ENCODE assay signal across 2 mouse cellular contexts in genomic region chr11:69318000-69318399, GRCm38 (mm10). TPM values are rescaled to one million over a fixed set of nuclear protein-coding genes. Genes with fewer than 3 reads are reported as not detected.
"Had no signal": no experiment of that assay in that cellular context is flagged by ENCODE, and none has a peak within 500 bp of the region (broad histone marks: within the 10 kb centered on the region; RNA-seq: fewer than 3 reads in every experiment).

No protein-coding gene starts in this region.

RNA-seq across cellular contexts. Expression of gene Kcnab3, which starts 8.1 kb away (rescaled TPM):
- total RNA-seq: granulocyte monocyte progenitor cell, adult 5-6 weeks had no signal
- polyA plus RNA-seq: erythroblast, embryonic 14.5 days had no signal
